Mouse (Mus musculus) heart, embryonic 11.5 days (tissue): ENCODE data around the gene Mrm3. TPM values are rescaled to one million over a fixed set of nuclear protein-coding genes. Genes with fewer than 3 reads are reported as not detected.

Experiments
- polyA plus RNA-seq: library from polyadenylated mRNA; unstranded; fragments of >200 nt; fragmentation: Nextera tagmentation; extraction: Ambion mirVana; gene quantifications from 2 replicates; pipeline ENCODE4 v1.2.1, GENCODE M21; 2014

Gene Mrm3
- polyA plus RNA-seq, 1 experiment from 2014 or later, result 21.6 TPM

Other genes starting within 250 kb of the Mrm3 start
- not detected in 2 replicates for gene 1700016K19Rik, start 243.8 kb upstream of the Mrm3 start, polyA plus RNA-seq
- 8.3 and 9.0 TPM in 2 replicates for gene Rflnb, start 215.9 kb upstream of the Mrm3 start, polyA plus RNA-seq
- 33.0 and 33.7 TPM in 2 replicates for gene Vps53, start 64.1 kb upstream of the Mrm3 start, polyA plus RNA-seq
- 31.2 and 35.8 TPM in 2 replicates for gene Fam57a, start 64.0 kb upstream of the Mrm3 start, polyA plus RNA-seq
- 0.99 and 1.3 TPM in 2 replicates for gene Dbil5, start 26.1 kb upstream of the Mrm3 start, polyA plus RNA-seq
- 25.8 and 34.8 TPM in 2 replicates for gene Gemin4, start 26.1 kb upstream of the Mrm3 start, polyA plus RNA-seq
- 128 TPM in 2 replicates for gene Glod4, start within 50 bp of the Mrm3 start, polyA plus RNA-seq
- 21.6 and 24.8 TPM in 2 replicates for gene Nxn, start 155.4 kb downstream of the Mrm3 start, polyA plus RNA-seq
- 108 and 110 TPM in 2 replicates for gene Timm22, start 163.2 kb downstream of the Mrm3 start, polyA plus RNA-seq